Mouse (Mus musculus) liver, embryonic 15.5 days (tissue): ENCODE results near the gene Dhx35. TPM values are rescaled to one million over a fixed set of nuclear protein-coding genes. Genes with fewer than 3 reads are reported as not detected.

Experiments used
- ATAC-seq: fragments of 200-750 bp; cut with Nextera tagmentation; 2 replicates; pipeline ENCODE4 v1.8.0; 2017; ENCODE audit warnings: moderate number of reproducible peaks, mild to moderate bottlenecking, moderate library complexity; ENCODE audit not compliant: insufficient read depth
- H3K27ac ChIP-seq: fragments of 300-500 bp; sonication (generic); replicated peaks from 2 replicates; pipeline ENCODE4 v1.5.1; 2015; ENCODE audit warnings: mild to moderate bottlenecking, inconsistent platforms
- H3K27me3 ChIP-seq: fragments of 300-500 bp; sonication (generic); 2 replicates; pipeline ENCODE4 v1.6.1; 2015; ENCODE audit warnings: mild to moderate bottlenecking, inconsistent platforms
- H3K36me3 ChIP-seq: fragments of 300-500 bp; sonication (generic); replicated peaks from 2 replicates; pipeline ENCODE4 v1.6.1; 2015; ENCODE audit warnings: moderate library complexity, mild to moderate bottlenecking, inconsistent platforms
- H3K4me1 ChIP-seq: fragments of 300-500 bp; sonication (generic); replicated peaks from 2 replicates; pipeline ENCODE4 v1.6.1; 2015; ENCODE audit warnings: inconsistent platforms
- H3K4me2 ChIP-seq: fragments of 300-500 bp; sonication (generic); 2 replicates; pipeline ENCODE4 v1.6.1; 2015; ENCODE audit warnings: moderate library complexity, mild to moderate bottlenecking, inconsistent platforms
- H3K4me3 ChIP-seq: fragments of 300-500 bp; sonication (generic); replicated peaks from 2 replicates; pipeline ENCODE4 v1.5.1; 2015; ENCODE audit warnings: mild to moderate bottlenecking, inconsistent platforms
- H3K9ac ChIP-seq: fragments of 300-500 bp; sonication (generic); 2 replicates; pipeline ENCODE4 v1.6.1; 2015; ENCODE audit warnings: moderate library complexity, mild to moderate bottlenecking, inconsistent platforms
- H3K9me3 ChIP-seq: fragments of 300-500 bp; sonication (generic); replicated peaks from 2 replicates; pipeline ENCODE4 v1.6.1; 2016; ENCODE audit warnings: inconsistent platforms
- WGBS: fragments of 180-500 bp; shearing (Covaris S2); methylation state at CpG from one replicate; pipeline ENCODE4 v1.1.7; 2015; ENCODE audit warnings: mixed read lengths; ENCODE audit not compliant: insufficient replicate concordance; 5-methylcytosine and 5-hydroxymethylcytosine counted together
- polyA plus RNA-seq: library from polyadenylated mRNA; unstranded; fragments of >200 nt; fragmentation: Nextera tagmentation; extraction: Ambion mirVana; gene quantifications from 2 replicates; pipeline ENCODE4 v1.2.1, GENCODE M21; 2015

Gene Dhx35
- polyA plus RNA-seq, 1 experiment from 2014 or later: 3.6 TPM

DNA sequence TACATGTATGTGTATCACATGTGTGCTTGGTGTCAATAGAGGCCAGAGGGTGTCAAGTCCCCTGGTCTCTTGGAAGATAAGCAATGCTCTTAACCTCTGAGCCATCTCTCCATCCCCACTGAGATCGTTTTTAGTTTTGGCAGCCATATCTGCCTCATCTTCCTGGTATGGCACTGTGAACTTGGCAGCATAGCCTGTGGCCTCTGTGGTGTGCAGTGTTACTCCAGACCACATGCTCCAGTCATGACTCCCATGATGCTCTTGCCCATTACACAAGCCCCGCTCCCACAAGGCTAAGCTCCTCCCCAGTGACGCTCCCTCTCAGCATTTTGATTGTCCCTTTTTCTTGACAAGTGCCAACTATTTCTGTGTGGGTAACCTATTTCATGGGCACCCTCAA is 53.4 kb downstream of the Dhx35 start:
- Histone ChIP-seq H3K4me3 (no peak overlapping the region), H3K4me2 (no peak overlapping the region), H3K27me3 (no peaks in the 10 kb centered on the region), H3K4me1 (no peaks in the 10 kb centered on the region), H3K27ac (no peak overlapping the region), H3K9me3 (no peaks in the 10 kb centered on the region), H3K9ac (no peak overlapping the region), H3K36me3 (peaks cover 8% of the 10 kb centered on the region; the same call in 1 of the 2 replicates)
- WGBS: 70% methylated on average over 3 of the region's 3 CpGs
- no peak for ATAC-seq

GRCm38 (mm10) chr2:158849416-158849815 is 54.8 kb downstream of the Dhx35 start:
- ATAC-seq: no peak
- H3K4me1 ChIP-seq: no peaks in the 10 kb centered on the region
- H3K9ac ChIP-seq: no peak overlapping the region
- H3K27me3 ChIP-seq: no peaks in the 10 kb centered on the region
- no peak overlapping the region for H3K27ac ChIP-seq
- no peak overlapping the region for H3K4me3 ChIP-seq
- 65% methylated on average over 9 of the region's 9 CpGs for WGBS
- H3K4me2 ChIP-seq: no peak overlapping the region
- H3K9me3 ChIP-seq: no peaks in the 10 kb centered on the region
- 0 out of 2 replicates have a peak, but pooled peaks cover 3% of the 10 kb centered on the region for H3K36me3 ChIP-seq

- no peaks in the 10 kb centered on the region for H3K27me3 ChIP-seq
- no peaks in the 10 kb centered on the region for H3K9me3 ChIP-seq
- no peak overlapping the region for H3K9ac ChIP-seq
- H3K4me1 ChIP-seq: no peaks in the 10 kb centered on the region
- WGBS: 35% methylated on average over 2 of the region's 2 CpGs
- ATAC-seq: no peak
- no peak overlapping the region for H3K27ac ChIP-seq
- H3K4me2 ChIP-seq: no peak overlapping the region
- H3K36me3 ChIP-seq: peaks cover 13% of the 10 kb centered on the region; the same call in 1 of the 2 replicates
- H3K4me3 ChIP-seq: no peak overlapping the region
These were observed 58.0 kb downstream of the Dhx35 start for GRCm38 (mm10) chr2:158852579-158852978.

DNA sequence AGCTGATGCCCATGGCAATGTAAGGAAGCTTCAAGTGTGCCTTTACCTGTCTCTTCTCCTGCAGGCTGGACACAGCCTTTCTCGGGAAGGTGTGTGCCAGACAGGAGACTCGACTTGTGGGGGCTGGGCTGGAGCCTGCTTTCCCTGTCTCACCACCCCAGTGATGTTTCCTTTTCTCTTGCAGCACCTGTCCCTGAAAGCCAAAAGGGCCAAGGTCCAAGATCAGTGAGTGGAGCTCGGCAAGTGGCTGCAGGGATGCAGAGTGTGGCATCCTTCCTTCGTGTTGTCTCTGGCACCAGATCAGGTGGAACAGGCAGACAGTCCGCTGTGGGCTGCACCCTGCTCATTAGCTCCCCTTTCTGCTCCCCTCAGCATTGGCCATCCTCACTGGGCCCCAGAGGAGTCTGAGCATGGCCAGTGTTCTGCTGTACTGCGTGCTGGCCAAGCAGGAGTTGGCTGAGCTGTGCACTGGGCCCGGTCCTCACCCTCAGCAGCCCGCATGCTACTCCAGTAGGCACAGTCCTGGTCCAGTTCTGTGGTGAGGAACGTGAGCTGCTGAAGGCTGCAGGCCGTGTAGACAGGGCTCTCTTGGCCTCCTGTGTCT is 62.4 kb downstream of the Dhx35 start:
- H3K27me3 ChIP-seq: no peaks in the 10 kb centered on the region
- no peaks in the 10 kb centered on the region for H3K9me3 ChIP-seq
- no peak overlapping the region for H3K4me2 ChIP-seq
- no peak for ATAC-seq
- WGBS: 68% methylated on average over 10 of the region's 10 CpGs
- H3K4me1 ChIP-seq: no peaks in the 10 kb centered on the region
- H3K36me3 ChIP-seq: peaks cover 11% of the 10 kb centered on the region; the same call in 1 of the 2 replicates
- H3K27ac ChIP-seq: no peak overlapping the region
- H3K4me3 ChIP-seq: no peak overlapping the region
- no peak overlapping the region for H3K9ac ChIP-seq

DNA sequence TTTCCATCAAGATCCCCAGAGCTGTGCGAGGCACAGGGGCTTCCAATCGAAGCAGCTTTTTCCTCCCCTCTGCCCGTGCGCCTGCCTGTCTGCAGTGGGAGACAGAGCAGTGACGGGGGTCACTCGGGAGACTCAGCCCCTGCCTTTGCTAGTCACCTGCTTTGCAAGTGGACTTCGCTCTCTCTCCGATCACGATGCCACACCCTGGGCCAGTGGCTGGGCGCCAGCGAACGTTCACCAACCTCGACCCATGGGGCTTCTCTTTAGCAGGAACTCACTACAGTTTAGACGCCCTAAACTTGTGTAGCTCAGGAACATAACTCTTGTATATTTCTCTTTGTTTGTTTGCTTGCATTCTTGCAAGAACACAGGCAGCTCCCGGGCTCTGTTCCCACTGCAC is 63.0 kb downstream of the Dhx35 start:
- Histone ChIP-seq H3K36me3 (peaks cover 11% of the 10 kb centered on the region; the same call in 1 of the 2 replicates), H3K4me3 (no peak overlapping the region), H3K9ac (no peak overlapping the region), H3K4me1 (no peaks in the 10 kb centered on the region), H3K9me3 (no peaks in the 10 kb centered on the region), H3K27ac (no peak overlapping the region), H3K27me3 (no peaks in the 10 kb centered on the region), H3K4me2 (no peak overlapping the region)
- 77% methylated on average over 15 of the region's 15 CpGs for WGBS
- ATAC-seq: no peak

GRCm38 (mm10) chr2:158861115-158861514 is 66.5 kb downstream of the Dhx35 start:
- no peak overlapping the region for H3K4me3 ChIP-seq
- H3K4me2 ChIP-seq: no peak overlapping the region

DNA sequence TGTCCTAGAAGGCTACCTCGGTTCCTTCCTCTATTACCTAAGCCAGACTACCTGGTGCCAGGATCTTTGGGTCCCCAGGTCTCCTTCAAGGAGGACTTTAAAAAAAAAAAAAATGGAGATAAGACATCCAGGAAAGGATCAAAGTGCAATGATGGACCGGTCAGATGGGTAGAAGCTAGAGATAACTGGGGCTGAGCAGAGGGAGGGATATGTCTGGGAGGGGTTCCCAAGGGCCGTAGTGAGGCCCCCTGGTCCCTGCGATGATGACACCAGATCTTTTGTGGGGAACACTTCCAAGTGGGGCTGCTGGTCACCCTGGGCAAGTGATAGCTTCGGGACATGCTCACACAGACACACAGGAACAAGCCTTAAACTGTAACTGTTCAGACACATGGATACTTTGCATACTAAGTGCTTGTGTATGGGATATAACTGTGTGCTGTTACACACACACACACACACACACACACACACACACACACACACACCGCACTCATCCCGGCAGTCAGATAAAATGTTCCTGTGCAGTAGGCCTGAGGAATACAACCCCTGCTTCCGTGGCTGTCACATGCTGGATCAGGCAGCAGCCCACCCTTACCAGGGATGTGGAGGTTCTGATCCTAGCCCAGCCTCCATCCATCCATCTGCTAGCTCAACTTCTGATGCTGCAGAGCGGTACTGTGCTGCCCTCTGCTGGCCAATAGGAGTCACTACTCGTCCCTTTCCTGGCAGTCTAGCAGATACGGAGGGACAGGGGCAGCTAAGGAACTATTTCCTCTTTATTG is 68.9 kb downstream of the Dhx35 start:
- ATAC-seq: peak; percentile 44
- H3K27ac ChIP-seq: no peak overlapping the region
- no peaks in the 10 kb centered on the region for H3K9me3 ChIP-seq
- H3K4me2 ChIP-seq: no peak overlapping the region
- H3K36me3 ChIP-seq: no peaks in the 10 kb centered on the region
- 41% methylated on average over 11 of the region's 11 CpGs for WGBS
- no peaks in the 10 kb centered on the region for H3K4me1 ChIP-seq
- H3K9ac ChIP-seq: no peak overlapping the region
- no peaks in the 10 kb centered on the region for H3K27me3 ChIP-seq
- H3K4me3 ChIP-seq: no peak overlapping the region

More at GRCm38 (mm10) chr2:158861115-158861514, 66.5 kb downstream of the Dhx35 start:
- Histone ChIP-seq H3K9ac (no peak overlapping the region), H3K9me3 (no peaks in the 10 kb centered on the region), H3K36me3 (0 out of 2 replicates have a peak, but pooled peaks cover 7% of the 10 kb centered on the region), H3K4me1 (no peaks in the 10 kb centered on the region), H3K27me3 (no peaks in the 10 kb centered on the region), H3K27ac (no peak overlapping the region)
- ATAC-seq: no peak
- 65% methylated on average over 2 of the region's 2 CpGs for WGBS

- Histone ChIP-seq H3K4me2 (no peak overlapping the region), H3K9ac (no peak overlapping the region), H3K4me3 (no peak overlapping the region), H3K4me1 (no peaks in the 10 kb centered on the region), H3K36me3 (no peaks in the 10 kb centered on the region), H3K27me3 (no peaks in the 10 kb centered on the region), H3K9me3 (no peaks in the 10 kb centered on the region), H3K27ac (no peak overlapping the region)
- 56% methylated on average over 4 of the region's 4 CpGs for WGBS
- ATAC-seq: no peak
These were observed 69.5 kb downstream of the Dhx35 start for GRCm38 (mm10) chr2:158864126-158864458.

DNA sequence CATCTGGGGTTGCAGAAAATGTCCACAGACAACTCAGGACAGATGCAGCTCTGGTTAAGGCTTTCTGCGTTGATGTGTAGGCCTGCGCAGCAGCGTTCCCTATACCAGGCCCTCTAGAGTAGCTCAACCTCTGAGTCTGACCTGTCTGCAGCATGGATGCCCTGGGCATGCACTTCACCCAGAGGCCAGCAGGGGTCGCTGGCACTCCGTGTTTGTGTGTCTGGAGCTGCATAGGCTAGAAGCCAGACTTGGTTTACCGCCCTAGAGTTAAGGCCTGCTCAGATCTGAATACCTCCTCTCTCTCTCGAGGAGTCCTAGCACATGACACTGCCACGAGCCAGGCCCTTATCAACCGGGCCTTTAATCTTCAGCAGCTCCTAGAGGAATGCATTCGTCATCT is 70.8 kb downstream of the Dhx35 start:
- Histone ChIP-seq H3K9me3 (no peaks in the 10 kb centered on the region), H3K36me3 (no peaks in the 10 kb centered on the region), H3K4me2 (no peak overlapping the region), H3K4me3 (no peak overlapping the region), H3K9ac (no peak overlapping the region), H3K27ac (no peak overlapping the region), H3K4me1 (no peaks in the 10 kb centered on the region), H3K27me3 (no peaks in the 10 kb centered on the region)
- no peak; the same call in 1 of the 2 replicates for ATAC-seq
- 22% methylated on average over 10 of the region's 10 CpGs for WGBS

DNA sequence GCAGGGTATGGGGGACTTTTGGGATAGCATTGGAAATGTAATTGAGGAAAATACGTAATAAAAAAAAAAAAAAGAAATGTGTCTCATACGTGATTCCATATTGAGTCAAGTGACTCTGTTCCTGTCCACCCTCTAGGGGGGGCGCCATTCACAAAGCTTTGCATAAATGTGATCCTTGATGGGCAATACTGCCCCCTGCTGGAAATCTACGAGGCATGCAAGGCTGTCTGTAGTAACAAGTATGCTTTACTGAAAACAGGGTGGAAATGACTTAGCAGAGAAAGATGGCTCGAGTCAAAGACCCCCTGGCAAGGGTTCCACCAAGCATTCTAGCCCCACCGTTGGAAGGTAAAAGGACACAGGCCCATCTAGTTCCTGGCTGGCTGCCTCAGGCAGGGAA is 92.0 kb downstream of the Dhx35 start:
- Histone ChIP-seq H3K36me3 (no peaks in the 10 kb centered on the region), H3K4me2 (no peak overlapping the region), H3K4me1 (no peaks in the 10 kb centered on the region), H3K27me3 (no peaks in the 10 kb centered on the region), H3K27ac (no peak overlapping the region), H3K9me3 (no peaks in the 10 kb centered on the region), H3K4me3 (no peak overlapping the region), H3K9ac (no peak overlapping the region)
- ATAC-seq: no peak
- 30% methylated on average over 6 of the region's 6 CpGs for WGBS

DNA sequence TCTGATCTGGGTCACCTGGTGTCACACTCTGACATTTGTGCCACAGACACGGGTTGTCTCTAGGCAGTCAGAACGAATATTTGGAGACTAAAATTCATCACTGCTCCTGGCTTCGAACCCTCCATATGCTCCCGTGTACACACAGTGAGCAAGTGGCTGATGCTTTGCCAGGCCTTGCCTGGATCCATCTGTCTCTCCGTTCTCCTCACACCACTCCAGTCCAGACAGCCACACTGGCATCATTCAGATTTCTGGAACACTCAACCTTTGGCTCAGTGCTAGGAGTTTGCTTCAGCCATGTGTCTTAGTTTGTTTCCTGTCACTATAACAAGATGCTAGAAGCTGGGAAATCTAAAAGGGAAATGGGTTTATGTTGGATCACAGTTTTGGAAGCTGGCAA is 93.9 kb downstream of the Dhx35 start:
- 64% methylated on average over 5 of the region's 5 CpGs for WGBS
- Histone ChIP-seq H3K4me1 (no peaks in the 10 kb centered on the region), H3K9ac (no peak overlapping the region), H3K36me3 (no peaks in the 10 kb centered on the region), H3K9me3 (no peaks in the 10 kb centered on the region), H3K27me3 (no peaks in the 10 kb centered on the region), H3K27ac (no peak overlapping the region), H3K4me2 (no peak overlapping the region), H3K4me3 (no peak overlapping the region)
- no peak for ATAC-seq
